Mouse (Mus musculus) CH12.LX (cell line): ENCODE measurements at regions not wholly inside any gene's neighbourhood (a gene's known extent, or its start where the extent isn't known, plus 50 kb on each side); places are given as distances from the start of the nearest gene placed in this dataset.

Experiments used
- DNase-seq: peaks from one replicate; pipeline ENCODE4 v3.0.0-alpha.2; 2013; ENCODE audit errors: extremely low read depth
- H3K27ac ChIP-seq: 2 replicates; pipeline ENCODE4 v1.5.1; 2012; ENCODE audit warnings: low read depth, mild to moderate bottlenecking, control low read depth, moderate library complexity; ENCODE audit not compliant: insufficient read depth
- H3K27me3 ChIP-seq: replicated peaks from 2 replicates; pipeline ENCODE3; 2012; ENCODE audit warnings: inconsistent platforms
- H3K36me3 ChIP-seq, 2 experiments: replicated peaks in 1 of 2; 2 replicates each; pipeline versions ENCODE3 to v1.6.1; 2012; ENCODE audit warnings: inconsistent platforms in 1 of 2, low read length in 1 of 2, mild to moderate bottlenecking in 1 of 2, mixed read lengths in 1 of 2, moderate library complexity in 1 of 2; ENCODE audit not compliant: control insufficient read depth in 1 of 2, insufficient read depth in 1 of 2
- H3K4me1 ChIP-seq, 2 experiments: 2 replicates each; pipeline ENCODE4 v1.6.1; 2012; ENCODE audit warnings: inconsistent platforms in 1 of 2, moderate library complexity in 1 of 2; ENCODE audit not compliant: insufficient read depth in 2 of 2, control insufficient read depth in 1 of 2
- H3K4me2 ChIP-seq: 2 replicates; pipeline ENCODE4 v1.6.1; 2012; ENCODE audit warnings: low read depth, mild to moderate bottlenecking, control low read depth; ENCODE audit not compliant: poor library complexity, insufficient read depth, severe bottlenecking
- H3K4me3 ChIP-seq, 3 experiments: fragments of 150-350 bp in 1 of 3; sonication (generic) in 1 of 3; replicated peaks in 1 of 3; 2 replicates each; pipeline versions ENCODE3 to v1.5.1; 2011 to 2012; ENCODE audit warnings: low read depth in 2 of 3, low read length in 2 of 3, mild to moderate bottlenecking in 2 of 3, moderate library complexity in 2 of 3, control low read depth in 1 of 3, improper control_type of control experiment in 1 of 3, inconsistent platforms in 1 of 3, mixed read lengths in 1 of 3; ENCODE audit not compliant: poor library complexity in 1 of 3
- H3K79me2 ChIP-seq: replicated peaks from 2 replicates; pipeline ENCODE4 v1.6.1; 2012; ENCODE audit warnings: mild to moderate bottlenecking, moderate library complexity; ENCODE audit not compliant: control insufficient read depth, poor library complexity, insufficient read depth, severe bottlenecking; ENCODE audit errors: extremely low read depth
- H3K9ac ChIP-seq: 2 replicates; pipeline ENCODE4 v1.6.1; 2012; ENCODE audit warnings: low read depth, mild to moderate bottlenecking, control low read depth, moderate library complexity; ENCODE audit not compliant: insufficient read depth
- H3K9me3 ChIP-seq: replicated peaks from 2 replicates; pipeline ENCODE3; 2012; ENCODE audit warnings: low read length, inconsistent platforms, mixed read lengths
- BHLHE40 ChIP-seq: IDR thresholded peaks from 2 replicates; pipeline ENCODE4 v1.6.1; 2011; ENCODE audit warnings: mild to moderate bottlenecking, low read depth, low read length, improper control_type of control experiment
- CTCF ChIP-seq, 2 experiments: IDR thresholded peaks in 1 of 2; conservative IDR thresholded peaks in 1 of 2; 2 replicates each; pipeline ENCODE4 v1.5.1; 2011 to 2012; ENCODE audit warnings: low read depth in 2 of 2, low read length in 2 of 2, improper control_type of control experiment in 1 of 2, inconsistent platforms in 1 of 2, mild to moderate bottlenecking in 1 of 2, moderate library complexity in 1 of 2
- E2F4 ChIP-seq: IDR thresholded peaks from 2 replicates; pipeline ENCODE4 v1.6.1; 2011; ENCODE audit warnings: low read depth, low read length, improper control_type of control experiment; ENCODE audit not compliant: insufficient replicate concordance
- ELF1 ChIP-seq: IDR thresholded peaks from 2 replicates; pipeline ENCODE4 v1.6.1; 2014; ENCODE audit warnings: low read depth, mild to moderate bottlenecking, inconsistent platforms, low read length, improper control_type of control experiment
- EP300 ChIP-seq: IDR thresholded peaks from 2 replicates; pipeline ENCODE4 v1.6.1; 2011; ENCODE audit warnings: low read length, improper control_type of control experiment
- ETS1 ChIP-seq: conservative IDR thresholded peaks from 2 replicates; pipeline ENCODE4 v1.6.1; 2012; ENCODE audit warnings: low read depth, mild to moderate bottlenecking, inconsistent platforms, low read length, improper control_type of control experiment, moderate library complexity
- GABPA ChIP-seq: IDR thresholded peaks from 2 replicates; pipeline ENCODE4 v1.6.1; 2012; ENCODE audit warnings: low read depth, low read length, improper control_type of control experiment, inconsistent platforms; ENCODE audit not compliant: insufficient replicate concordance
- HCFC1 ChIP-seq: IDR thresholded peaks from 2 replicates; pipeline ENCODE4 v1.6.1; 2012; ENCODE audit warnings: low read depth, mild to moderate bottlenecking, inconsistent platforms, low read length, improper control_type of control experiment
- JUND ChIP-seq: conservative IDR thresholded peaks from 2 replicates; pipeline ENCODE4 v1.6.1; 2011; ENCODE audit warnings: low read depth, low read length, improper control_type of control experiment
- KAT2A ChIP-seq: IDR thresholded peaks from 2 replicates; pipeline ENCODE4 v1.6.1; 2012; ENCODE audit warnings: low read length, improper control_type of control experiment, inconsistent platforms; ENCODE audit not compliant: insufficient replicate concordance
- MAZ ChIP-seq: IDR thresholded peaks from 2 replicates; pipeline ENCODE4 v1.6.1; 2012; ENCODE audit warnings: low read depth, mild to moderate bottlenecking, inconsistent platforms, low read length, improper control_type of control experiment, moderate library complexity
- MEF2A ChIP-seq: IDR thresholded peaks from 2 replicates; pipeline ENCODE4 v1.6.1; 2014; ENCODE audit warnings: low read depth, mild to moderate bottlenecking, inconsistent platforms, low read length, improper control_type of control experiment, borderline replicate concordance
- MXI1 ChIP-seq: IDR thresholded peaks from 2 replicates; pipeline ENCODE4 v1.6.1; 2011; ENCODE audit warnings: mild to moderate bottlenecking, low read depth, low read length, improper control_type of control experiment
- NRF1 ChIP-seq: IDR thresholded peaks from 2 replicates; pipeline ENCODE4 v1.6.1; 2014; ENCODE audit warnings: low read depth, mild to moderate bottlenecking, inconsistent platforms, low read length, improper control_type of control experiment, moderate library complexity
- POLR2A ChIP-seq: IDR thresholded peaks from 2 replicates; pipeline ENCODE4 v1.6.1; 2011; ENCODE audit warnings: low read depth, mild to moderate bottlenecking, improper control_type of control experiment, low read length
- POLR2AphosphoS2 ChIP-seq: IDR thresholded peaks from 2 replicates; pipeline ENCODE4 v1.6.1; 2011; ENCODE audit warnings: low read depth, low read length, improper control_type of control experiment
- SIN3A ChIP-seq: IDR thresholded peaks from 2 replicates; pipeline ENCODE4 v1.6.1; 2012; ENCODE audit warnings: low read length, improper control_type of control experiment, inconsistent platforms
- SMC3 ChIP-seq: IDR thresholded peaks from 2 replicates; pipeline ENCODE4 v1.6.1; 2011; ENCODE audit warnings: low read depth, low read length, improper control_type of control experiment
- TBP ChIP-seq: conservative IDR thresholded peaks from 2 replicates; pipeline ENCODE4 v1.6.1; 2011; ENCODE audit warnings: low read depth, low read length, improper control_type of control experiment
- TCF12 ChIP-seq: IDR thresholded peaks from 2 replicates; pipeline ENCODE4 v1.6.1; 2014; ENCODE audit warnings: low read depth, mild to moderate bottlenecking, inconsistent platforms, low read length, improper control_type of control experiment
- UBTF ChIP-seq: IDR thresholded peaks from 2 replicates; pipeline ENCODE4 v1.6.1; 2012; ENCODE audit warnings: low read depth, mild to moderate bottlenecking, inconsistent platforms, low read length, improper control_type of control experiment, moderate library complexity
- USF2 ChIP-seq: conservative IDR thresholded peaks from 2 replicates; pipeline ENCODE4 v1.6.1; 2011; ENCODE audit warnings: low read depth, low read length, improper control_type of control experiment
- ZKSCAN1 ChIP-seq: IDR thresholded peaks from 2 replicates; pipeline ENCODE4 v1.6.1; 2012; ENCODE audit warnings: low read depth, inconsistent platforms, low read length, improper control_type of control experiment, borderline replicate concordance
- ZMIZ1 ChIP-seq: IDR thresholded peaks from 2 replicates; pipeline ENCODE4 v1.6.1; 2012; ENCODE audit warnings: low read depth, mild to moderate bottlenecking, inconsistent platforms, low read length, improper control_type of control experiment
- dilution Hi-C: fragments of 300-500 bp; cut with MboI; formaldehyde crosslinking; loops from 2 replicates; pipeline ENCODE4 v1.14.3; 2020; ENCODE audit warnings: low sequenced_read_pairs; ENCODE audit not compliant: extremely low pct_unique_long_range_greater_than_20kb, extremely low pct_ligation_motif_present
- in situ Hi-C: fragments of 300-500 bp; cut with MboI; formaldehyde crosslinking; loops from 3 replicates; pipeline ENCODE4 v1.14.3; 2019; ENCODE audit warnings: low sequenced_read_pairs, low pct_ligation_motif_present, low pct_unique_long_range_greater_than_20kb, mixed read lengths

GRCm38 (mm10) chr14:67181586-67181985, 1172.6 kb upstream of the Gulo start:
- no peak for DNase-seq
- dilution Hi-C loops: no loop called here
- TF ChIP-seq SMC3 (no peak), ZKSCAN1 (no peak), ELF1 (no peak), USF2 (no peak), GABPA (no peak), EP300 (no peak), ETS1 (no peak), TCF12 (no peak), UBTF (no peak), POLR2A (no peak), NRF1 (no peak)

GRCm38 (mm10) chr14:67179549-67179948, 1170.5 kb upstream of the Gulo start:
- Histone ChIP-seq H3K9me3 (no peaks in the 10 kb centered on the region), H3K27ac (no peak overlapping the region), H3K4me2 (no peak overlapping the region), H3K36me3 (no peaks in the 10 kb centered on the region), H3K4me3 (no peak overlapping the region), H3K9ac (no peak overlapping the region), H3K27me3 (no peaks in the 10 kb centered on the region), H3K79me2 (no peaks in the 10 kb centered on the region), H3K4me1 (peaks cover 0 to 6% of the 10 kb centered on the region in 2 experiments; a peak in 1 of 4 replicates)
- dilution Hi-C loops: no loop called here
- in situ Hi-C loops: no loop called here
- TF ChIP-seq MXI1 (no peak), HCFC1 (no peak), NRF1 (no peak), E2F4 (no peak), ZMIZ1 (no peak), CTCF (conservative IDR thresholded peaks at IDR 0.05 in 1 of 2, IDR thresholded peaks at IDR 0.05 in 1 of 2; ENCODE audit: low read depth in 2 of 2, low read length in 2 of 2) (no peak), TBP (no peak), BHLHE40 (no peak), JUND (no peak), SIN3A (no peak), MAZ (no peak), EP300 (no peak), POLR2A (no peak), MEF2A (no peak), POLR2AphosphoS2 (no peak), ZKSCAN1 (no peak), KAT2A (no peak)
- DNase-seq: no peak

More at GRCm38 (mm10) chr14:67181586-67181985, 1172.6 kb upstream of the Gulo start:
- H3K79me2 ChIP-seq: no peaks in the 10 kb centered on the region
- no peaks in the 10 kb centered on the region for H3K36me3 ChIP-seq
- H3K4me3 ChIP-seq: no peak overlapping the region
- H3K4me1 ChIP-seq: peaks cover 0 to 6% of the 10 kb centered on the region in 2 experiments; a peak in 1 of 4 replicates
- H3K4me2 ChIP-seq: no peak overlapping the region
- H3K27me3 ChIP-seq: no peaks in the 10 kb centered on the region
- in situ Hi-C loops: loop anchor here (10.0 kb wide), 1 partner anchor 127 kb away; no protein-coding TSS in a partner anchor
- H3K9ac ChIP-seq: no peak overlapping the region
- H3K9me3 ChIP-seq: peaks cover 7% of the 10 kb centered on the region
- no peak overlapping the region for H3K27ac ChIP-seq
